Mouse (Mus musculus) bone marrow macrophage, adult 2 months (primary cell): ENCODE measurements around the gene Tert. TPM values are rescaled to one million over a fixed set of nuclear protein-coding genes. Genes with fewer than 3 reads are reported as not detected.

Experiments
- H3K27ac ChIP-seq: 2 replicates; pipeline ENCODE4 v1.5.1; 2012; ENCODE audit warnings: low read depth, low read length; ENCODE audit not compliant: insufficient read depth
- H3K4me1 ChIP-seq: 2 replicates; pipeline ENCODE4 v1.6.1; 2012; ENCODE audit warnings: low read length; ENCODE audit not compliant: control insufficient read depth, insufficient read depth
- H3K4me3 ChIP-seq: 2 replicates; pipeline ENCODE4 v1.5.1; 2012; ENCODE audit warnings: mild to moderate bottlenecking, low read length, moderate library complexity; ENCODE audit not compliant: insufficient read depth
- CTCF ChIP-seq: IDR thresholded peaks from 2 replicates; pipeline ENCODE4 v1.5.1; 2012; ENCODE audit warnings: low read depth, mild to moderate bottlenecking, low read length, moderate library complexity
- POLR2A ChIP-seq: IDR thresholded peaks from 2 replicates; pipeline ENCODE4 v1.6.1; 2012; ENCODE audit warnings: mild to moderate bottlenecking, low read depth, low read length, borderline replicate concordance
- polyA plus RNA-seq: library from polyadenylated mRNA; stranded (reverse); fragments of >200 nt; gene quantifications from 2 replicates; pipeline ENCODE4 v1.2.4, GENCODE M21; 2012; ENCODE audit not compliant: missing spikeins, insufficient read depth, insufficient read length

Gene Tert
- polyA plus RNA-seq = not detected in 2 replicates

DNA sequence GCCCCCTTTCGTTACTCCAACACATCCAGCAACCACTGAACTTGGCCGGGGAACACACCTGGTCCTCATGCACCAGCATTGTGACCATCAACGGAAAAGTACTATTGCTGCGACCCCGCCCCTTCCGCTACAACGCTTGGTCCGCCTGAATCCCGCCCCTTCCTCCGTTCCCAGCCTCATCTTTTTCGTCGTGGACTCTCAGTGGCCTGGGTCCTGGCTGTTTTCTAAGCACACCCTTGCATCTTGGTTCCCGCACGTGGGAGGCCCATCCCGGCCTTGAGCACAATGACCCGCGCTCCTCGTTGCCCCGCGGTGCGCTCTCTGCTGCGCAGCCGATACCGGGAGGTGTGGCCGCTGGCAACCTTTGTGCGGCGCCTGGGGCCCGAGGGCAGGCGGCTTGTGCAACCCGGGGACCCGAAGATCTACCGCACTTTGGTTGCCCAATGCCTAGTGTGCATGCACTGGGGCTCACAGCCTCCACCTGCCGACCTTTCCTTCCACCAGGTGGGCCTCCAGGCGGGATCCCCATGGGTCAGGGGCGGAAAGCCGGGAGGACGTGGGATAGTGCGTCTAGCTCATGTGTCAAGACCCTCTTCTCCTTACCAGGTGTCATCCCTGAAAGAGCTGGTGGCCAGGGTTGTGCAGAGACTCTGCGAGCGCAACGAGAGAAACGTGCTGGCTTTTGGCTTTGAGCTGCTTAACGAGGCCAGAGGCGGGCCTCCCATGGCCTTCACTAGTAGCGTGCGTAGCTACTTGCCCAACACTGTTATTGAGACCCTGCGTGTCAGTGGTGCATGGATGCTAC, at the start of gene Tert:
Gene Tert, plus strand, starts transcription at position 167 of the 805 bp plus-strand sequence.
- Histone ChIP-seq H3K27ac (no peak within 1 kb of the TSS), H3K4me1 (no peaks in the 10 kb centered on the region), H3K4me3 (peak within 1 kb of the TSS; percentile 59)
- TF ChIP-seq POLR2A (no peak), CTCF (peak; percentile 52; the same call in 1 of the 2 replicates)

DNA sequence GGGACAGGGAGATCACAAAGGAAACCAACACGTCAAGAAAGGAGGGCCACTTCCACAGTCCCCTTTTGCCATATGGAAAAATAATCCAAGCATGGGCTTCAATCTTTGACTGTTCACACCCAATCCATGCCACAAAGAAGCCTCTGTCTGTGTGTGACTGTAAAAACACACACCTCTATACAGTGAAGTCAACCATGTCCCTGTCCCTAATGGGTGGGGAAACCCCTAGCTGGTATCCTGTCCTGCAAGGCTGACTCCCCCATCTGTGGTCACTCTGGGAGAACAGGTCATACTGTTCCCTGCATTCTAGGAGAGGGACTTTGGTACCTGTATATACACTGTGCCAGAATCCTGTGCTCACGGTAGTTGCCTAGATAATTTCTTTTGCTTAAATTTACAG, 49.4 kb upstream of the Tert start:
- H3K27ac ChIP-seq = no peak overlapping the region
- TF ChIP-seq CTCF (no peak), POLR2A (no peak)
- H3K4me3 ChIP-seq = no peak overlapping the region
- no peaks in the 10 kb centered on the region for H3K4me1 ChIP-seq

DNA sequence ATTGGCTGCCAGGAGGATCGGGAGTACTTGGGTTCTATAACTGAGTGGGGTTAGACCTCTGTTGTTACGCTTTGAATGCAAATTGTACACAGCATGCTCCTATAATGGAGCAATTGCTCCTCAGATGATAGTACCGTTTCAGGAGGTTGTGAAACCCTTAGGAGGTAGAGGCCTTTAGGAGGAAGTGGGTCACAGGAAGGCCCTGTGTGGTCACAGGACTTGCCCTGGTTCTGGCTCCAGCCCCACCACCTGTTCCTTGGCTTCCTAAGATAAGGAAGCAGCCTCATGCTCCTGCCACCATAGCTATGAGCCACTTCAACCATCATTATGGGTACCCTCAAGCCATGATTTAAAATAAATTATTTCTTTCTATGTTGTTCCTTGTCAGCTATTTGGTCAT, 35.2 kb upstream of the Tert start:
- Histone ChIP-seq H3K27ac (no peak overlapping the region), H3K4me1 (peaks cover 3% of the 10 kb centered on the region; the same call in 1 of the 2 replicates), H3K4me3 (no peak overlapping the region)
- TF ChIP-seq CTCF (no peak), POLR2A (no peak)

GRCm38 (mm10) chr13:73592546-73592945, 34.2 kb upstream of the Tert start:
- Histone ChIP-seq H3K4me3 (no peak overlapping the region), H3K4me1 (peaks cover 4% of the 10 kb centered on the region; the same call in 1 of the 2 replicates), H3K27ac (no peak overlapping the region)
- no peak for TF ChIP-seq CTCF
- TF ChIP-seq POLR2A = no peak

GRCm38 (mm10) chr13:73596276-73596675, 30.4 kb upstream of the Tert start:
- no peak for TF ChIP-seq POLR2A
- no peak for TF ChIP-seq CTCF
- Histone ChIP-seq H3K4me1 (peaks cover 7% of the 10 kb centered on the region), H3K27ac (no peak overlapping the region), H3K4me3 (no peak overlapping the region)

- no peak overlapping the region for H3K4me3 ChIP-seq
- peaks cover 11% of the 10 kb centered on the region for H3K4me1 ChIP-seq
- no peak for TF ChIP-seq POLR2A
- TF ChIP-seq CTCF = no peak
- no peak overlapping the region for H3K27ac ChIP-seq
These were observed 26.5 kb upstream of the Tert start for GRCm38 (mm10) chr13:73600217-73600616.

DNA sequence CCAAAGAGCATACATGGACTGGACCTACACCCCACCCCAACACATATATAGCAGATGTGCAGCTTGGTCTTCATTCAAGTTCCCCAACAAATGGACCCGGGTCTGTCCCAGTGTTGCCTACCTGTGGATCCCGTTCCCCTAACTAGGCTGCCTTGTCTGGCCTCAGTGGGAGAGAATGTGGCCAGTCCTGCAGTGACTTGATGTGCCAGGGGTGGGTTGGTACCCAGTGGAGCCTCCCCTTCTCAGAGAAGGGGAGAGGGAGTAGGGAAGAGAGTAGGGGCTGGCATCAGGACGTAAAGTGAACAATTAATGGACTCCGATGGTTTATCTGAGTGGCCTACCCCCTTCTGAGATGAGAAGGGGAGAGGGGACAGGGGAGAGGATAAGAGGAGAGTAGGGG, 23.7 kb upstream of the Tert start:
- Histone ChIP-seq H3K4me1 (peaks cover 7% of the 10 kb centered on the region), H3K4me3 (peak overlapping the region; percentile 97), H3K27ac (no peak overlapping the region)
- TF ChIP-seq POLR2A (no peak), CTCF (no peak)

DNA sequence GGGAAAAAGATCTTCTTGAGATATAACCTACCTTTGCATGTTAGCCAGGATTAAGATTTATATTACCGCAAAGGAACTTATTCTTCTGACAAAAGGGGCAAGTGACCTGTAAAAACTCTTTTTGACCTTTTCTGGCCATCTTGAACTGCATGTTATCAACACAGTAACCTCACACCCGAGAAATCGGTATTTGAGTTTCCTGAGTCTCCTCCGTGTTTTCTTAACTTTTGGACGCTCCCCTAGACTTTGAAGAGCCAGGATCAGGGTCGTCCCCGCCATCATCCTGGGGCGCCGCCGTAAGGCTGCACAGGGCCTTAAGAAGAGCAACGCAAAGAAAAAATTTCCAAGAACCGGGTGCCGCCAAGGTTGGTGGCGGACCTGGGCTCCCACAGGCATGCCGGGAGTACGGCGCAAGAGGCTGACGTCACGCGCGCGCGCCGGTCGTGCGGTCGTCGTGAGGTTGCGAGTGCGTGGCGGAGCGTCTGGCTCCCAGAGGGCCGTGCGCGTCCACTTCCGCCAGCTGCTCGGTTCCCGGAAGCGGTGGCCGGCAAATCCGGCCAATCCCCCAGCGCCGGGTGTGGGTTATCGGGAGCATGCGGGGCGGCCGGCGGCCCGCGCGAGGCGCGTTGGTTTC, 23.1 kb upstream of the Tert start, which contains the start of gene Clptm1l:
Gene Clptm1l, plus strand, starts transcription at position 485 of the 634 bp plus-strand sequence.
- Histone ChIP-seq H3K27ac (peak within 1 kb of the TSS; percentile 60), H3K4me3 (peak within 1 kb of the TSS; percentile 97), H3K4me1 (peaks cover 7% of the 10 kb centered on the region)
- TF ChIP-seq POLR2A (peak; percentile 85; the same call in 1 of the 2 replicates), CTCF (no peak)

DNA sequence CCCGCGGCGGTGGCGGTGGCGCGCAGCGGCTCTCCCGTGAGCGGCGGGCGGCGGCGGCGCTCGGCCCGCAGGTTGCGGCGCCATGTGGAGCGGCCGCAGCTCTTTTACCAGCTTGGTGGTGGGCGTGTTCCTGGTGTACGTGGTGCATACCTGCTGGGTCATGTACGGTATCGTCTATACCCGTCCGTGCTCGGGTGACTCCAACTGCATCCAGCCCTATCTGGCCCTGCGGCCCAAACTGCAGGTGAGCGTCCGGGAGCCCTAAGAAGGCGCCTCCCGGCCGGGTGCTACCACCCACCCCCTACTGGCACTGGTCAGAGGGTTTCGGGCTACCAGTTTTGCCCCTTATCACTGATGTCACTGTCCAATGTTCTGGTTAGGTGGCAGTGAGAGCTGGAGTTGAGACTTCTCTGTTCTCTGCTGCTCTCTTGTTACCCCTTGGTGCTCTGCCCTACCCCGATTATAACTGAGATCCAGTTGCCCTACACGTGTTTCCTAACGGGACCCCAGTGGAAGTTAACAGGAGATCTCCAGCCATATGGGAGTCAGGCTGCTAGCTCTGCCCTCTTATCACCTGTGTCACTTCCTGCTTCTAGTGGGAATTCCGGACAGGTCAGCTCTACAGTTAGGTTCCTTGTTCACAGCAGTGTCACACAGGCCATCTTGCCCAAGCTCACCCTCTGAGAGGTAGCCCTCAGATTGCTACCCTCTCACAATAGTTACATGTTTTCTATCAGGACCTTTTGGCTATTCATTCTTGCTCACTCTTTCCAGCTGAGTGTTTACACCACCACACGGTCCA, 22.4 kb upstream of the Tert start:
- H3K4me3 ChIP-seq = peak overlapping the region; percentile 97
- TF ChIP-seq POLR2A = no peak
- TF ChIP-seq CTCF = no peak
- H3K4me1 ChIP-seq = peaks cover 7% of the 10 kb centered on the region
- 0 out of 2 replicates have a peak overlapping the region, but pooled peaks have one; percentile 3 for H3K27ac ChIP-seq
